Mouse (Mus musculus): ENCODE data around the gene Dusp21.

Dusp21 gene

GRCm38 (mm10) chrX:18145557-18145956 is at the start of gene Dusp21:
Gene Dusp21, plus strand, starts transcription at chrX:18145857.
- no peak for DNase-seq

DNA sequence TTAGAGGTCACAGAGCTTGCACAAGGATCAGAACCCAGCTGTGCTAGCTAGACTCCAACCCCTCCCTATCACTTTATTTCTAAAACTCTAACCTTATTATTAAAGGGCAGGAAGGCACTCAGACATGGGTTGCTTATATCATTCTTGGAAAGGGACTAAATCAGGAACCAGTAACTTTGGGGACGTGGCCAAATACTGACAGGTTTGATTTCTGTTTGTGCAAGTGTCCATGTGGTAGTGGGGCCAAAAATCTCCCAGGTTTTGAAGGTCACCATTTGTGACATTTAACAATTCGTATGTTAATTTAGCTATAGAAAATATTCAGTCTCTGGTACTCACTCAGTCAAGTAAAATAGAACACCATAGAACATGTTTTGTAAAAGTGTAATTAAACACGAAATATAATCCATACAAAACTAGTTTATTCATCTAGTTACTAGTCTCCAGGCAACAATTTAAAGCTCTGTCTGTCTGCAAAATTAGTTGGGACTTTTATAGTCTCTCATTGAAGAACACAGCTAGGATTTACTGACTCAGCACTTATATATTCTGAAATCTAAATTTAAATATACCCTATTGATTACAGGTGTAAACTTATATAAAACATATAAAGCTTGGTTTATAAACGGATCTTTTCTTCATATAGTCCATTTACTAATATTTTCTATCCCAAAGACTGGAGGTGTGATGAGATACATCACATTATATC is 15.2 kb downstream of the Dusp21 start:
- no peak for DNase-seq

- no peak for DNase-seq
Measured at GRCm38 (mm10) chrX:18161796-18162191, 16.1 kb downstream of the Dusp21 start.

- DNase-seq = peak; percentile 97
Measured at GRCm38 (mm10) chrX:18162192-18162857, 16.7 kb downstream of the Dusp21 start, which contains the start of gene Kdm6a. Gene Kdm6a, plus strand, starts transcription at chrX:18162575.

DNA sequence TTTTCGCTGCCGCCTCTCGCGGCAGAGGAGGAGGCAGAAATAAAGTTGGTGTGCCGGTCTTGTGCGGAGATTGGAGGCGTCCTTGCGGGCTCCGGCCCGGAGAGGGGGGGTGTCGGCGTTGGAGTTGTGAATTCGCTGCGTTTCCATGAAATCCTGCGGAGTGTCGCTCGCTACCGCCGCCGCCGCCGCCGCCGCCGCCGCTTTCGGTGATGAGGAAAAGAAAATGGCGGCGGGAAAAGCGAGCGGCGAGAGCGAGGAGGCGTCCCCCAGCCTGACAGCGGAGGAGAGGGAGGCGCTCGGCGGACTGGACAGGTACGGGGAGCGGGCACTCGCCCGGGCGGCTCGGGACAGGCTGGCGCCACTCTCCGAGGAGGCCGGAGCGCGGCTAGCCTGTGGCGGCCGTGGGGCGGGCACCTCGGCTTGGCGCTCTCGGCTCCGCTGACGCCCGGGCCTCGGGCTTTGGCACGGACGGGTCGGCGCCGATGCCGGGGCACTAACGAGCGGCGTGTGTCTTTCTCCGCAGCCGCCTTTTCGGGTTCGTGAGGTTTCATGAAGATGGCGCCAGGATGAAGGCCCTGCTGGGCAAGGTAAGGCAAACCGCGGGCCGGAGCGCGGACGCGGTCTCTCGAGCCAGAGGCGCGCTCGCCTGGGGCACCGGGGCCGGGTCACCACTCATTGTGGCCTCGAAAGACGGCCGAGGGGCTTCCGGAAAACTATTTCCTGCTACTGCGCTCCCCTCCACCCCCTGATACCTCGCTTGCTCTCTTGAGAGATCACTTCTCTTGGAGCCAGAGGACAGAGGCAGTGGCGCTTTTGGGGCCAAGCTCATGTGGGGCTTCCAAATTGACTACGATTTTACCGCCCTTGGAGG is 17.4 kb downstream of the Dusp21 start:
- DNase-seq = peak; percentile 48

- DNase-seq = peak; percentile 24
Measured at GRCm38 (mm10) chrX:18163917-18164624, 18.4 kb downstream of the Dusp21 start.

GRCm38 (mm10) chrX:18165121-18165520 is 19.5 kb downstream of the Dusp21 start:
- DNase-seq = no peak

GRCm38 (mm10) chrX:18166961-18167360 is 21.3 kb downstream of the Dusp21 start:
- DNase-seq = no peak

- DNase-seq = no peak
Measured at GRCm38 (mm10) chrX:18168940-18169339, 23.3 kb downstream of the Dusp21 start.

- no peak for DNase-seq
Measured at GRCm38 (mm10) chrX:18174831-18175230, 29.2 kb downstream of the Dusp21 start.

DNA sequence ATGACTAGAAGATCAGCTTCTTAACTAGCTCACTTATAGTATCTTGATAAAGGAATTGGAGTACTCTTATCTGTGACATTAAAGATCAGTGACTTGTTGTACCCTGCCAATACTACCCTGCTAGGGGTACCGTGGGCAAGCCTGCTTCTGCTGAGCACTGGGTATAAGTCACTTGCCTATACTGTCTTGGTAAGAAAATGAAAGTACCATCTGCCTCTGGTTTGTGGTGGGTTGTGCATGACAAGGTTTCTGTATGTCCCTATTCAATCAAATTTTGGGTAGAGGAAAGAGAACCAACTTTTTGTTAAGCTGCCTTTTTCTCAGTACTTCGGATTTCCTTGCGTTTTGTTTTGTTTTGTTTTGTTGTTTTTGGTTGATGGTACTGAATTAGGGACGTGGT is 32.1 kb downstream of the Dusp21 start:
- DNase-seq = no peak

DNA sequence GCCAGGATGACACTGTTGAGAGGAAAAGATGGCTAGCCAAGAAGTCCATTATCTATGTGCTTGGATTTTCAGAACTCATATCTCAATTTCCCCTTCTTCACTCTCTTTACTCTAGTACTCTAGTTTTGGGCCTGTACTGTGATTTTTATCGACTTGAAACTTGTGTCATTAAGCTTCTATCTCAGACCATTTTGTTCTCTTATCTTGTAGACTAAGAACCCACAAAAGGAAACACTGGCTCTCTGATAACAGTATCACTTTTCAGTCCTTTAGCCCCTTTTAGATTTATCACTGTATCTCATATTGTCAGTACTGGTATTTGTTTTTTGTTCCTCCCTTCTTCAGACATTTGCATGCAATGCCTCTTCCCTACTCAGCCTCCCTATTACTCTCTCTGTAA is 33.8 kb downstream of the Dusp21 start:
- no peak for DNase-seq

- no peak for DNase-seq
Measured at GRCm38 (mm10) chrX:18187203-18187602, 41.5 kb downstream of the Dusp21 start.

GRCm38 (mm10) chrX:18188293-18188692 is 42.6 kb downstream of the Dusp21 start:
- DNase-seq = no peak

Data from lung, postnatal 14 days (tissue).